Mouse (Mus musculus): ENCODE data around the gene Aldh3a2. TPM values are rescaled to one million over a fixed set of nuclear protein-coding genes. Genes with fewer than 3 reads are reported as not detected.
A peak's percentile ranks its signal among the peaks of the same experiment; 100 is the strongest.
"Not testable (repeated sequence)": the region's sequence is repeated elsewhere in the genome, so short reads cannot be mapped to it uniquely, and the experiment has no call there.

Aldh3a2 gene
- total and polyA plus RNA-seq, 2 experiments, result 251 to 294 TPM

DNA sequence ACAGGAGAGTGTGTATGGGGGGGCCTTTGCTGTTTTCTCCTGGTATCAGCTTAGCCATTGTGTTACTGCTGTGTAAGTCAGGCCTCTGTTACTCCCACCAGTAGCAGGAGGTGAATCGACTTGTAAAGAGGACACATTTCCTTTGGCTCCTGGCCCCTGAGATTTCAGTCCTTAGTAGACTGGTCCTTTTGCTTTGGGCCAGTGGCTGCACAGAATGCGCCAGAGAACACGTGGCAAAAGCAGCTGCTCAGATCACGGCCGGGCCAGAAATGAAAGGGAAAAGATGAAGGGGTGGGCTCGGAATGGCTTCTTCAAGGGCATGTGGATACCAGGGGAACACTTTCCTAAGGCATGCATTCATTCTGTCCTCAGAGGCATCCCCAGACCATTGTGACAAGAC lies 65.1 kb downstream of the Aldh3a2 start:
- Histone ChIP-seq H3K79me2 (ENCODE audit: control insufficient read depth, insufficient read depth, low read length) (no peaks in the 10 kb centered on the region), H3K36me3 (ENCODE audit: control insufficient read depth, insufficient read depth, low read length) (no peaks in the 10 kb centered on the region), H3K4me3 (ENCODE audit: insufficient read depth, low read depth, low read length) (no peak overlapping the region), H3K27me3 (ENCODE audit: control insufficient read depth, insufficient read depth, low read length) (no peaks in the 10 kb centered on the region), H3K27ac (replicated peaks; ENCODE audit: insufficient read depth, low read depth, low read length) (no peak overlapping the region), H3K4me1 (ENCODE audit: control insufficient read depth, insufficient read depth, low read length) (no peaks in the 10 kb centered on the region), H3K9ac (ENCODE audit: low read depth, low read length) (no peak overlapping the region)
- TF ChIP-seq POLR2A (IDR thresholded peaks at IDR 0.05; ENCODE audit: extremely low read depth, insufficient read depth, low read length) (no peak), CTCF (IDR thresholded peaks at IDR 0.05; ENCODE audit: low read depth, low read length) (no peak)
- no peak for DNase-seq (ENCODE audit: extremely low read depth, low read depth, low spot score)
- 86% methylated on average over 6 of the region's 6 CpGs for WGBS

DNA sequence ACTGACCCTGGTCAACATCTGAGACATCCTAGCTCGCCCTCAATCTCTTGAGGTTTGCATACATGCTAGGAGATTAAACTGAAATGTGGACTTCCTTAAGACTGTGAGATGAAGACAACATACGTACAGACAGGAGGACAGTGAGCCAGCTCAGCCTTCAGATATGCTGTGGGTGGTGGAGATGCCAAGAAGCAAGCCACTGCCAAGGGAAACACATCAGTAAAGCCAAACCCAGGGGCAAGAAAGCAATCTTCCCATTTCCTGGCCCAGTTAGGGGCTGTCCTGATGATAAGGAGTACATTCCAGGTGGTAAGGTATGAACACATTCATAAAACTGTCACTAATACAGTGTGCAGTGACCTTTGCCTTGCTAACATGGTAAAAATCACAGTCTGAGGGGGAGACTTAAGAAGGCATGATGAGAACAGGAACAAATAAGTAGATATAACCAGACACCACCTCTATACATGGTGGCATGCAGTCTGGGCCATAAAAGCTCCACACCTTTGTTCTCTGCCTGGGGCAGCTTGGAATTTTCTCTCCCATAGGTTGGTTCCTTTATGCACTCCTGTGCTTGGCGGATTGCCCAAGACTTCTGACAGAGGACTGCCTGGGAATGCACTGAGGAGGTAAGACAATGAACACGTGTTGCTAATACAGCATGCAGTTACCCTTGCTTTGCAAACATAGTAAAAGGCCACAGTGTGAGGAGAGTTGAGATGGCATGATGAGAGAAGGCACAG lies 67.5 kb downstream of the Aldh3a2 start:
- H3K36me3 ChIP-seq (ENCODE audit: control insufficient read depth, insufficient read depth, low read length), result no peaks in the 10 kb centered on the region
- DNase-seq (ENCODE audit: extremely low read depth, low read depth, low spot score), result no peak
- H3K9ac ChIP-seq (ENCODE audit: low read depth, low read length), result no peak overlapping the region
- 88% methylated on average over 4 of the region's 4 CpGs for WGBS
- H3K4me1 ChIP-seq (ENCODE audit: control insufficient read depth, insufficient read depth, low read length), result no peaks in the 10 kb centered on the region
- H3K79me2 ChIP-seq (ENCODE audit: control insufficient read depth, insufficient read depth, low read length), result no peaks in the 10 kb centered on the region
- H3K4me3 ChIP-seq (ENCODE audit: insufficient read depth, low read depth, low read length), result no peak overlapping the region
- no peak overlapping the region for H3K27ac ChIP-seq (replicated peaks; ENCODE audit: insufficient read depth, low read depth, low read length)
- TF ChIP-seq CTCF (IDR thresholded peaks at IDR 0.05; ENCODE audit: low read depth, low read length) (no peak), POLR2A (IDR thresholded peaks at IDR 0.05; ENCODE audit: extremely low read depth, insufficient read depth, low read length) (no peak)
- no peaks in the 10 kb centered on the region for H3K27me3 ChIP-seq (ENCODE audit: control insufficient read depth, insufficient read depth, low read length)

DNA sequence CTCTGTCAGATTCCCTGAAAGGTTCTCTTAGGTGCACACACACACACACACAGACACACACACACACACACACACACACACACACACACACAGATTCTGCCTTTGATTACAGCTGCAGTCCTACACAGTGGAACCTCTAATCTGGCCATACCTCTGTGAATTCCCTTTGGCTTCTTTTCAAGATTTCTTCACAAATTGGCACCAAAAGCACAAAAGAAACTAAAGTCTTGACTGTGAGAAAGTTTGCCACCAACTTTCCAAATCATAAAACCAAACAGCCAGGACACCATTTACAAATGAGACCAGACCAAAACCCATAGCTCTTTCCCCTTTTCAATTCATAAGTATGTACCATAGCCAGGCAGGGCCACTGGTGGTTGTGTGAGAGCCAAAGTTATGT lies 69.3 kb downstream of the Aldh3a2 start:
- H3K9ac ChIP-seq (ENCODE audit: low read depth, low read length), result no peak overlapping the region
- no peak overlapping the region for H3K27ac ChIP-seq (replicated peaks; ENCODE audit: insufficient read depth, low read depth, low read length)
- no peak overlapping the region for H3K4me3 ChIP-seq (ENCODE audit: insufficient read depth, low read depth, low read length)
- no peaks in the 10 kb centered on the region for H3K4me1 ChIP-seq (ENCODE audit: control insufficient read depth, insufficient read depth, low read length)
- H3K27me3 ChIP-seq (ENCODE audit: control insufficient read depth, insufficient read depth, low read length), result no peaks in the 10 kb centered on the region
- no peaks in the 10 kb centered on the region for H3K79me2 ChIP-seq (ENCODE audit: control insufficient read depth, insufficient read depth, low read length)
- no peaks in the 10 kb centered on the region for H3K36me3 ChIP-seq (ENCODE audit: control insufficient read depth, insufficient read depth, low read length)
- TF ChIP-seq POLR2A (IDR thresholded peaks at IDR 0.05; ENCODE audit: extremely low read depth, insufficient read depth, low read length) (no peak), CTCF (IDR thresholded peaks at IDR 0.05; ENCODE audit: low read depth, low read length) (no peak)
- peak; percentile 32 for DNase-seq (ENCODE audit: extremely low read depth, low read depth, low spot score)

DNA sequence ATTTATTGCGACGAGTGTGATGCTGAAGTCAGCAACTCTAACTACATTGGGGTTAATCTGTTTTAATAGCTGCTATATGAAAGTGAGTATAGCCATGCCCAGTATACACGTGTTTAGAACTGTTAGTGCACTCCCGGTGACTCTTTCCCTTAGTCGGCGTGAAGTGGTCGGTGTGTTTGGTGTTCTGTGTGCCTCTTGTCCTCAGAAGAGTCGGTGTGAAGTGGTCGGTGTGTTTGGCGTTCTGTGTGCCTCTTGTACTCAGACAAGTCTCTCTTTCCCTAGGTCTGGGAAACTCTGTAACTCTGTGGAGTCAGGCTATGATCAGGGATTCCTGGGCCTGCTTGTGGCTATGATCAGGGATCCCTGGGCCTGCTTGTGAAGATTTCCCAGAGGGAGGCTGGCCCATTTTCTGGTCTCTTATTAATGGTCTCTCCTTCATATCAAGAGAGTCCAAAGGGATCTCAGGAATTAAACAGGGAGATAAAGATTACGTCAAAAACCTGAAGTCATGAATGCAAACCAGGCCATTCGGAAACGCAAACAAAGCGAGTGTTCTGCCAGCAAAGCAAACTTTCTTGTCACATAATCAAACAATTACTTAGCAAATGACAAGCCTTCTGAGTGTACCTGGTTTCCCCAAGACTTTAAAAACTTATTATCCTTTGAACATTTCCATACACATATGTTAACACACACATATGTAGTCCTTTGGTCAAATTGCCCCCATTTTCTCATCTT lies 70.5 kb downstream of the Aldh3a2 start:
- TF ChIP-seq CTCF (IDR thresholded peaks at IDR 0.05; ENCODE audit: low read depth, low read length) (no peak), POLR2A (IDR thresholded peaks at IDR 0.05; ENCODE audit: extremely low read depth, insufficient read depth, low read length) (no peak)
- 58% methylated on average over 14 of the region's 14 CpGs for WGBS
- DNase-seq (ENCODE audit: extremely low read depth, low read depth, low spot score), result peak; percentile 41
- H3K4me1 ChIP-seq (ENCODE audit: control insufficient read depth, insufficient read depth, low read length), result no peaks in the 10 kb centered on the region
- no peaks in the 10 kb centered on the region for H3K27me3 ChIP-seq (ENCODE audit: control insufficient read depth, insufficient read depth, low read length)
- H3K9ac ChIP-seq (ENCODE audit: low read depth, low read length), result no peak overlapping the region
- H3K4me3 ChIP-seq (ENCODE audit: insufficient read depth, low read depth, low read length), result no peak overlapping the region
- H3K36me3 ChIP-seq (ENCODE audit: control insufficient read depth, insufficient read depth, low read length), result no peaks in the 10 kb centered on the region
- no peak overlapping the region for H3K27ac ChIP-seq (replicated peaks; ENCODE audit: insufficient read depth, low read depth, low read length)
- H3K79me2 ChIP-seq (ENCODE audit: control insufficient read depth, insufficient read depth, low read length), result no peaks in the 10 kb centered on the region

DNA sequence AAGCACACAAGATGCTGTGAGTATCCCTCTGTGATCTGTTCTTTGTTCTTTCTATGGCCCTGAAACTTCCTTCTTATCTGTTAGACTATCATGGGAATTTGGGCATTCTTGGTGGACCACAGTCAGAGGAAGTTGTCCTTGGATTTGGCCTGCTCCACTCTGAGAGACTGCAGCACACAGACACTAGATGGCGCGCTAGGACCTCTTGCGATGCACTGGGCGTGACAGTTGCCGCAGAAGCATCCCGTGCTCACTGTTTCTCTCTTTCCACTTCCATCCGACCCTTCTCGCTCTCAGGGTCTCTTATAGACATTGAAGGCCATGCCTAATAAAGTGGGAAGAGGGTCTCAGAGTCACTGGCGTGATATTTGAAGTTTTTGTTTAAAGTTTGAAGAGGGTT lies 73.9 kb downstream of the Aldh3a2 start:
- H3K27ac ChIP-seq (replicated peaks; ENCODE audit: insufficient read depth, low read depth, low read length), result no peak overlapping the region
- peak; percentile 55 for DNase-seq (ENCODE audit: extremely low read depth, low read depth, low spot score)

DNA sequence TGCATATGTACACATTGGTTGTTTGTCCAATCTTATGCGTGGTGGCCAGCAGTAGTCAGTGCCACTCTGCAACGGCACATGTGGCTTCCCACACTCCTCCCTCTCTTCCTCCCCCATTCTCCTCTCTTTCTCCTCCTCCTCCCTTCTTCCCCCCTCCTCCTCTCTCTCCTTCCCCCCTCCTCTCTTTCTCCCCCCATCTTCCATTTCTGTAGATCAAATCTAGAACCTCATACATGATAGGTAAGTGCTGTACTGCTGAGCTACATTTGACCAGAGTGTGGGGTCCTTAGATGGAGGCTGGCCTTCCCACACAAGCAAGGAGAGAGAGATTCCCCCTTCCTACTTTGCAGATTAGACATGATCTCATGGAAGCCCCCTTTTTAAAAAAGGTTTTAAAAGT lies 74.5 kb downstream of the Aldh3a2 start:
- Histone ChIP-seq H3K9ac (ENCODE audit: low read depth, low read length) (no peak overlapping the region), H3K27ac (replicated peaks; ENCODE audit: insufficient read depth, low read depth, low read length) (no peak overlapping the region), H3K4me1 (ENCODE audit: control insufficient read depth, insufficient read depth, low read length) (no peaks in the 10 kb centered on the region), H3K27me3 (ENCODE audit: control insufficient read depth, insufficient read depth, low read length) (no peaks in the 10 kb centered on the region), H3K4me3 (ENCODE audit: insufficient read depth, low read depth, low read length) (no peak overlapping the region), H3K79me2 (ENCODE audit: control insufficient read depth, insufficient read depth, low read length) (no peaks in the 10 kb centered on the region), H3K36me3 (ENCODE audit: control insufficient read depth, insufficient read depth, low read length) (no peaks in the 10 kb centered on the region)
- no peak for DNase-seq (ENCODE audit: extremely low read depth, low read depth, low spot score)
- 81% methylated on average over 2 of the region's 2 CpGs for WGBS
- TF ChIP-seq CTCF (IDR thresholded peaks at IDR 0.05; ENCODE audit: low read depth, low read length) (no peak), POLR2A (IDR thresholded peaks at IDR 0.05; ENCODE audit: extremely low read depth, insufficient read depth, low read length) (no peak)

More for the DNA sequence above, 73.9 kb downstream of the Aldh3a2 start:
- Histone ChIP-seq H3K4me1 (ENCODE audit: control insufficient read depth, insufficient read depth, low read length) (no peaks in the 10 kb centered on the region), H3K9ac (ENCODE audit: low read depth, low read length) (no peak overlapping the region), H3K79me2 (ENCODE audit: control insufficient read depth, insufficient read depth, low read length) (no peaks in the 10 kb centered on the region), H3K4me3 (ENCODE audit: insufficient read depth, low read depth, low read length) (no peak overlapping the region), H3K36me3 (ENCODE audit: control insufficient read depth, insufficient read depth, low read length) (no peaks in the 10 kb centered on the region), H3K27me3 (ENCODE audit: control insufficient read depth, insufficient read depth, low read length) (no peaks in the 10 kb centered on the region)
- no peak for TF ChIP-seq POLR2A (IDR thresholded peaks at IDR 0.05; ENCODE audit: extremely low read depth, insufficient read depth, low read length)
- peak; percentile 100 for TF ChIP-seq CTCF (IDR thresholded peaks at IDR 0.05; ENCODE audit: low read depth, low read length)
- 2% methylated on average over 9 of the region's 9 CpGs for WGBS

DNA sequence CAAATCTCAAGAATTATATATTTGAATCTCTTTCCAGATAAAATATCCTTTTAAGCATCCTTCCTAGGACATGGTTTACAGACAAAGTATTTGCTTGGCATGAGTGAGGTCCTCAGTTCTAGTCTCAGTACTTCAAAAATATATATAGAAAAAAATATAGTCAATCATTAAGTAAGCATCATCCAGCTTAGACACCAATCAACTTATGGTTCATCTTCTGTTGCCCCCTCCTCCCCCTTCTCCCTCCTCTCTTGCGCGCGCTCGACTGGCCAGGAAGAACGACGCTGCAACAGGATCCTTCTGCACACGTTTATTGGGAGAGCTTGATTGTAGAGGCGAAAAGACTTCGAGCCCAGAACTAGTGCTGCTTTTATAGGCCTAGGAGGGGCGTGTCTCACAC lies 75.1 kb downstream of the Aldh3a2 start:
- not testable (repeated sequence) for H3K27me3 ChIP-seq (ENCODE audit: control insufficient read depth, insufficient read depth, low read length); H3K27ac ChIP-seq (replicated peaks; ENCODE audit: insufficient read depth, low read depth, low read length); H3K9ac ChIP-seq (ENCODE audit: low read depth, low read length); H3K4me1 ChIP-seq (ENCODE audit: control insufficient read depth, insufficient read depth, low read length); H3K4me3 ChIP-seq (ENCODE audit: insufficient read depth, low read depth, low read length); H3K36me3 ChIP-seq (ENCODE audit: control insufficient read depth, insufficient read depth, low read length); DNase-seq (ENCODE audit: extremely low read depth, low read depth, low spot score); H3K79me2 ChIP-seq (ENCODE audit: control insufficient read depth, insufficient read depth, low read length)
- 87% methylated on average over 7 of the region's 10 CpGs for WGBS
